Mouse (Mus musculus) telencephalon, adult 2 months (tissue): Measurements from ENCODE around the gene Zswim3.
"Not testable (repeated sequence)": the region's sequence is repeated elsewhere in the genome, so short reads cannot be mapped to it uniquely, and the experiment has no call there.

ENCODE experiments used
- DNase-seq: peaks from one replicate; pipeline ENCODE4 v3.0.0-alpha.2; 2011; ENCODE audit warnings: low read depth, low spot score

Gene Zswim3

GRCm38 (mm10) chr2:164855572-164855971 is 50.7 kb downstream of the Zswim3 start:
- not testable (repeated sequence) for DNase-seq

GRCm38 (mm10) chr2:164856309-164857100 is 51.6 kb downstream of the Zswim3 start:
- no peak for DNase-seq

GRCm38 (mm10) chr2:164857101-164857821 is 52.4 kb downstream of the Zswim3 start, which contains the start of gene Pltp:
Pltp (minus strand) TSS chr2:164857711.
- no peak for DNase-seq

DNA sequence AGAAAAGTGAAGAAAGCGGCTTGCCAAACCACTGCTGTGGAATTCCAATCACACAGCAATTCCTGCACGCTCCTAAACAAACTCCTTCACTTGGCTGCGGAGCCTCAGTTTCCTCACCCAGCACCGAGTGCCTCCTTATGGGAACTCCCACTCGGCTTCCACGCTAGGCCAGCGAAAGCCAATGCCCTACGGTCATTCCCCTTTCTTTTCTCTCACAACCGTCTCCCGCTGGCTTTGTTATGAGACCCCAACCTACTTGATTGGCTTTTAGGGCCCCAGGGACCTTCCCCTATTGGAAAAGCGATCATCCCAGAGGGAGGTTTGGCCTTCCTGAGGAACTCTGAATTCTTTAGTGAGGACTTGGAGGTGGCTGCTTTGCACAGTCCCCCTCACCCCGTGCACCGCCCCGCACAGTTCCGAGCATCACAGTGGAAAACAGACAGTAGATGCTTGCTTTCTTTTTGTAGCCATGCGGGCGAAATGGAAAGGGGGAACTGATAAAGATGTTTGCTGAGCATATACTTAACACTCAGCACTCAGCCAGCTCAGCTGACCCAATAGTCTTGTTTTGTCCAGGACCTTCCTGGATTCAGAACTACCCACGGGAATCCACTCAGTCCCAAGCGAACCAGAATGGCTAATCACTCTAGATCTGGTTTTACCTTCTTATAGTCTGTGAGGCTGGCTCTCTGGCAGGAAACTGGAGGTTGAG is 53.1 kb downstream of the Zswim3 start:
- no peak for DNase-seq

DNA sequence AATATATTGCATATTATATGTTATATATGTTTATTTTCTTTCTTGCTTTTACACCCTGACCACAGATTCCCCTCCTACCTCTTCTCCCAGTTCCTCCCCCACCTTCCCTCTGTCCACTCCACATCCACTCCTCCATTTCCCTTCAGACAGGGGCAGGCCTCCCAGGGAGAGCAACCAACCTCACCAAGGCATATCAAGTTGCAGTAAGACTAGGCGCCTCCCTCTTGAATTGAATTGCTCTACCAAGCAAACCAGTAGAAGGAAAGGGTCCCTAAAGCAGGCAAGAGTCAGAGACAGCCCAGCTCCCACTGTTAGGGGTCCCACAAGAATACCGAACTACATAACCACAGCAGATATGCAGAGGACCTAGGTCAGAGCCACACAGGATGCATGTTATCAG is 54.3 kb downstream of the Zswim3 start:
- DNase-seq = no peak

DNA sequence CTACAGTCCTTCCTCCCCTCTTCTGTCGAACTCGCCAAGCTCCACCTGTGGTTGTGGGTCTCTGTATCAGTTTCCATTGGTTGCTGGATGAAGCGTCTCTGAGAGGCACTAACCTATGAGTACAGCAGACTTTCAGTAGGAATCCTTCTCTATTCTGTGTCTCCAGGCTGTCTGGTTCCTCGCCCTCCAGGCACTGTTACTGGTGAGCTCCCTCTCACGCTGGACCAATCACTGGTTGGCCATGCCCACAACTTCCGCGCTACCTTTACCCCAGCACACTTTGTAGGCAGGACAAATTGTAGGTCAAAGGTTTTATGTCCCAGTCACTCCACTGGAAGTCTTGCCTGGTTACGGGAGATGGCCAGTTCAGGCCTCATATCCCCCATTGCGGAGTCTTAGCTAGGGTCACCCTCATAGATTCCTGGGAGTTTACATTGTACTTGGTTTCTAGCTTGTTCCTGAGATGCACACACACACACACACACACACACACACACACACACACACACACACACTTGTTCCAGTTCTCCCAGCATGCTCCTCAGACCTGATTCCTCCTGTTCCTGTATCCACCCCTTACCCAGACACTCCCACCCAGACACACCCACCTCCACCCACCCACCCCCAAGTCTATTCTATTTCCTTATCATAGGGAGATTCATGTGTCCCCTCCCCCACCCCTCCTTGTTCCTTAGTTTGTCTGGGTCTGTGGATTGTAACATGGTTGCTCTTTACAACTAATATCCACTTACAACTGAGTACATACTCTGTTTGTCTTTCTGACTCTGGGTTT is 54.9 kb downstream of the Zswim3 start:
- DNase-seq = no peak

DNA sequence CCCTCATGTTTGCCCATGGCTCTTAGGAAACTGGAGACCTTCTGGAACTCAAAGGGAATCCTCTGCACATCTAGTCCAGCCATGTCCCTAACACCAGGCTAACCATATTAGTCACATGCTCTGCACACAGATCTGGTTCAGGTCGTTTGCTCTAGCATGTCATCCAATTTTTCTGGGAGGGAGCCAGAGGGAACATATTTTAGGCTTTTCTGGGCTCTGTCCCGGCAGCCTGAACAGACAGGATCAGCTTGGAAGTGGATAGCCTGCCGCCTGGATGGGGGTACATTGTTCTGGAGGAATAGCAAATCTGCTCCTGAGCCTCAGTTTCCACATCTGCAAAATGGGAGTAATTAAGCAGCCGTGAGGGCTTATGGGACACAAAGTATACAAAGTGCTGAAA is 56.2 kb downstream of the Zswim3 start:
- no peak for DNase-seq

GRCm38 (mm10) chr2:164862179-164862861 is 57.4 kb downstream of the Zswim3 start:
- DNase-seq = no peak

GRCm38 (mm10) chr2:164863411-164863810 is 58.5 kb downstream of the Zswim3 start:
- not testable (repeated sequence) for DNase-seq

DNA sequence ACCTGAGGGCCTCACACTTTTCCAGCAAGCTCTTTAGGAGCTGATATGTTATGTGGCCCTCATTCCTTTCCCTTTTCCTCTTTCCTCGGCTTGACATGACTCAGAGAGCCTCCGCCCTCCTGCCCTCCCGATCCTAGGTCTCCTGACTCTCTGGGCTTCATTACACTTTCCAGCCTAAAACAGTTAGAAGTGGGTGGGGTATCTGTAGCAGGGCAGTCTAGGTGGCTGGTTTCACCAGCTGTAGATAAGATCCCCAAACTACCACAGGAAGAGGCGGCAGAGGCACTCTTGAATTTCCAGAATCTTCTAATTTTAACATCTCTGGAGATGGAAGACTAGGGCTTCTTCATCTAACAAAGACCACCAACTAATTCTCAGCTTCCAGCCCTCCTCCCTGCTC is 59.7 kb downstream of the Zswim3 start:
- no peak for DNase-seq

- no peak for DNase-seq
Measured at GRCm38 (mm10) chr2:164866741-164867551, 62.0 kb downstream of the Zswim3 start.

DNA sequence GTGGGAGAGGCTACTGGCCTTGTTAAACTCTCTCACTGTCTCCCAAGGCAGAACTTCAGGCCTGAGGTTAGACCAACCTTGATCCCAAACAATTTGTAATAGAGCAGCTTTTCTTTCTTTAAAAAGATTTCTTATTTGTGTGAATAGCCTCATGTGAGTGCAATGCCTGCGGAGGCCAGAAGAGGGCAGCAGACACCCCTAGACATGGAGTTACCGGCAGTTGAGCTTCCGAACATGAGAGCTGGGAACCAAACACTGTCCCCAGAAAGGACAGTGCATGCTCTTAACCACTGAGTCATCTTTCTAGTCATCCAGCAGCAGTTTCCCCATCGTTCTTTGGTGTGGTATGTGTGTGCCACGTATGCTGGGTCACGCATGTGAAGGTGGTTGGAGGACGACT is 62.7 kb downstream of the Zswim3 start:
- DNase-seq = no peak

DNA sequence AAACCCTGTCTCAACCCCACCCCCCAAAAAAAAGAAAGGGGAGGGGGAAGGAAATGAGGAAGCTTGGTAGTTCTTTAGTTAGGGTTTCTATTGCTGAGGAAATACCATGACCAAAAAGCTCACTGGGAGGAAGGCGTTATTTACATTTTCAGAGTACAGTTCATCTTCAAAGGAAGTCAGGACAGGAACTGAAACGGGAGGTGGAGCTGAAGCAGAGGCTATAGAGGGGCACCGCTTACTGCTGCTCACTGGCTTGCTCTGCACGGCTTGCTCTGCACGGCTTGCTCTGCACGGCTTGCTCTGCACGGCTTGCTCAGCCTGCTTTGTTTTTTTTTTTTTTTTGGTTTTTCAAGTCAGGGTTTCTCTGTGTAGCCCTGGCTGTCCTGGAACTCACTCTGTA is 63.6 kb downstream of the Zswim3 start:
- DNase-seq = no peak
